Mouse (Mus musculus) embryonic facial prominence, embryonic 11.5 days (tissue): Measurements from ENCODE around the gene B4galt1. TPM values are rescaled to one million over a fixed set of nuclear protein-coding genes. Genes with fewer than 3 reads are reported as not detected.

Experiments
- ATAC-seq: fragments of 200-750 bp; cut with Nextera tagmentation; replicated peaks from 2 replicates; pipeline ENCODE4 v1.8.0; 2017; ENCODE audit warnings: low read depth; ENCODE audit not compliant: insufficient number of reproducible peaks, low FRiP score, low TSS enrichment
- DNase-seq: peaks from one replicate; pipeline ENCODE4 v3.0.0-alpha.2; 2015; ENCODE audit warnings: low spot score
- H3K27ac ChIP-seq: fragments of 300-500 bp; sonication (generic); replicated peaks from 2 replicates; pipeline ENCODE4 v1.5.1; 2014; ENCODE audit warnings: mild to moderate bottlenecking, low read depth, low read length, control low read depth
- H3K27me3 ChIP-seq: fragments of 300-500 bp; sonication (generic); 2 replicates; pipeline ENCODE4 v1.6.1; 2014; ENCODE audit warnings: mild to moderate bottlenecking, low read length, moderate library complexity, mixed read lengths; ENCODE audit not compliant: control insufficient read depth, insufficient read depth
- H3K36me3 ChIP-seq: fragments of 300-500 bp; sonication (generic); replicated peaks from 2 replicates; pipeline ENCODE4 v1.6.1; 2014; ENCODE audit warnings: low read depth, mild to moderate bottlenecking, low read length, moderate library complexity, mixed read lengths; ENCODE audit not compliant: control insufficient read depth, insufficient read depth
- H3K4me1 ChIP-seq: fragments of 300-500 bp; sonication (generic); 2 replicates; pipeline ENCODE4 v1.6.1; 2014; ENCODE audit warnings: low read length, mixed read lengths; ENCODE audit not compliant: control insufficient read depth, insufficient read depth
- H3K4me2 ChIP-seq: fragments of 300-500 bp; sonication (generic); 2 replicates; pipeline ENCODE4 v1.6.1; 2014; ENCODE audit warnings: low read depth, mild to moderate bottlenecking, control low read depth, low read length, moderate library complexity
- H3K4me3 ChIP-seq: fragments of 300-500 bp; sonication (generic); 2 replicates; pipeline ENCODE4 v1.5.1; 2014; ENCODE audit warnings: low read depth, low read length, control low read depth
- H3K9ac ChIP-seq: fragments of 300-500 bp; sonication (generic); replicated peaks from 2 replicates; pipeline ENCODE4 v1.6.1; 2014; ENCODE audit warnings: mild to moderate bottlenecking, control low read depth, low read length
- H3K9me3 ChIP-seq: fragments of 300-500 bp; sonication (generic); replicated peaks from 2 replicates; pipeline ENCODE4 v1.6.1; 2016; ENCODE audit warnings: mild to moderate bottlenecking, low read length, inconsistent platforms, mixed read lengths; ENCODE audit not compliant: control insufficient read depth
- WGBS: fragments of 180-500 bp; shearing (Covaris S2); extraction: QIAGEN DNeasy Blood & Tissue Kit; methylation state at CpG from one replicate; pipeline ENCODE4 v1.1.7; 2014; 5-methylcytosine and 5-hydroxymethylcytosine counted together
- polyA plus RNA-seq: library from polyadenylated mRNA; unstranded; fragments of >200 nt; fragmentation: Nextera tagmentation; extraction: Ambion mirVana; gene quantifications from 2 replicates; pipeline ENCODE4 v1.2.1, GENCODE M21; 2014

Gene B4galt1
- polyA plus RNA-seq, 1 experiment from 2014 or later = 28.3 TPM

- no peaks in the 10 kb centered on the region for H3K4me1 ChIP-seq
- no peak for ATAC-seq
- H3K9ac ChIP-seq = no peak overlapping the region
- H3K36me3 ChIP-seq = no peaks in the 10 kb centered on the region
- no peaks in the 10 kb centered on the region for H3K27me3 ChIP-seq
- H3K27ac ChIP-seq = 0 out of 2 replicates have a peak overlapping the region, but pooled peaks have one; percentile 16
- 46% methylated on average over 12 of the region's 12 CpGs for WGBS
- DNase-seq = peak; percentile 31
- H3K4me2 ChIP-seq = no peak overlapping the region
- no peaks in the 10 kb centered on the region for H3K9me3 ChIP-seq
- H3K4me3 ChIP-seq = no peak overlapping the region
Measured at GRCm38 (mm10) chr4:40844811-40845751, 8.7 kb downstream of the B4galt1 start.

- H3K36me3 ChIP-seq = no peaks in the 10 kb centered on the region
- H3K4me1 ChIP-seq = no peaks in the 10 kb centered on the region
- peak overlapping the region; percentile 43; the same call in 1 of the 2 replicates for H3K27ac ChIP-seq
- no peaks in the 10 kb centered on the region for H3K27me3 ChIP-seq
- 26% methylated on average over 5 of the region's 5 CpGs for WGBS
- ATAC-seq (0 out of 2 replicates have a peak, but pooled peaks have one; percentile 37), DNase-seq (no peak)
- H3K9me3 ChIP-seq = no peaks in the 10 kb centered on the region
- no peak overlapping the region for H3K4me3 ChIP-seq
- no peak overlapping the region for H3K9ac ChIP-seq
- H3K4me2 ChIP-seq = no peak overlapping the region
Measured at GRCm38 (mm10) chr4:40844251-40844721, 9.5 kb downstream of the B4galt1 start.

GRCm38 (mm10) chr4:40843726-40844125 is 10.1 kb downstream of the B4galt1 start:
- Histone ChIP-seq H3K36me3 (no peaks in the 10 kb centered on the region), H3K4me1 (no peaks in the 10 kb centered on the region), H3K4me2 (no peak overlapping the region), H3K9ac (no peak overlapping the region), H3K9me3 (no peaks in the 10 kb centered on the region), H3K27me3 (no peaks in the 10 kb centered on the region), H3K27ac (no peak overlapping the region; the same call in 1 of the 2 replicates), H3K4me3 (no peak overlapping the region)
- WGBS = 71% methylated on average over 8 of the region's 8 CpGs
- DNase-seq (no peak), ATAC-seq (no peak)

GRCm38 (mm10) chr4:40840448-40840847 is 13.4 kb downstream of the B4galt1 start:
- H3K27ac ChIP-seq = no peak overlapping the region
- no peaks in the 10 kb centered on the region for H3K27me3 ChIP-seq
- WGBS = 88% methylated on average over 2 of the region's 2 CpGs
- H3K4me1 ChIP-seq = no peaks in the 10 kb centered on the region
- H3K36me3 ChIP-seq = no peaks in the 10 kb centered on the region
- DNase-seq = no peak
- H3K9me3 ChIP-seq = no peaks in the 10 kb centered on the region
- H3K4me3 ChIP-seq = no peak overlapping the region
- no peak for ATAC-seq
- no peak overlapping the region for H3K4me2 ChIP-seq
- H3K9ac ChIP-seq = no peak overlapping the region

- no peak overlapping the region for H3K9ac ChIP-seq
Measured at GRCm38 (mm10) chr4:40839251-40839650, 14.6 kb downstream of the B4galt1 start.

GRCm38 (mm10) chr4:40837451-40838285 is 16.1 kb downstream of the B4galt1 start:
- Histone ChIP-seq H3K27me3 (no peaks in the 10 kb centered on the region), H3K9me3 (no peaks in the 10 kb centered on the region), H3K4me1 (no peaks in the 10 kb centered on the region), H3K4me2 (no peak overlapping the region), H3K36me3 (no peaks in the 10 kb centered on the region), H3K4me3 (no peak overlapping the region), H3K27ac (no peak overlapping the region), H3K9ac (no peak overlapping the region)
- 60% methylated on average over 10 of the region's 10 CpGs for WGBS
- ATAC-seq (no peak; the same call in 1 of the 2 replicates), DNase-seq (peak; percentile 54)

More at GRCm38 (mm10) chr4:40839251-40839650, 14.6 kb downstream of the B4galt1 start:
- Histone ChIP-seq H3K27me3 (no peaks in the 10 kb centered on the region), H3K36me3 (no peaks in the 10 kb centered on the region), H3K27ac (no peak overlapping the region), H3K4me1 (no peaks in the 10 kb centered on the region), H3K4me2 (no peak overlapping the region), H3K4me3 (no peak overlapping the region), H3K9me3 (no peaks in the 10 kb centered on the region)
- 90% methylated on average over 12 of the region's 12 CpGs for WGBS
- ATAC-seq (no peak), DNase-seq (no peak)

- H3K27me3 ChIP-seq = no peaks in the 10 kb centered on the region
- no peaks in the 10 kb centered on the region for H3K4me1 ChIP-seq
- H3K4me3 ChIP-seq = no peak overlapping the region
- WGBS = 85% methylated on average over 3 of the region's 3 CpGs
- H3K4me2 ChIP-seq = no peak overlapping the region
- H3K9me3 ChIP-seq = no peaks in the 10 kb centered on the region
- H3K9ac ChIP-seq = no peak overlapping the region
- no peak overlapping the region for H3K27ac ChIP-seq
- H3K36me3 ChIP-seq = no peaks in the 10 kb centered on the region
- no peak for DNase-seq
- no peak for ATAC-seq
Measured at GRCm38 (mm10) chr4:40837008-40837407, 16.8 kb downstream of the B4galt1 start.
